Mouse (Mus musculus): Measurements from ENCODE around the gene Xlr4c.
"Not testable (repeated sequence)": the region's sequence is repeated elsewhere in the genome, so short reads cannot be mapped to it uniquely, and the experiment has no call there.

DNA sequence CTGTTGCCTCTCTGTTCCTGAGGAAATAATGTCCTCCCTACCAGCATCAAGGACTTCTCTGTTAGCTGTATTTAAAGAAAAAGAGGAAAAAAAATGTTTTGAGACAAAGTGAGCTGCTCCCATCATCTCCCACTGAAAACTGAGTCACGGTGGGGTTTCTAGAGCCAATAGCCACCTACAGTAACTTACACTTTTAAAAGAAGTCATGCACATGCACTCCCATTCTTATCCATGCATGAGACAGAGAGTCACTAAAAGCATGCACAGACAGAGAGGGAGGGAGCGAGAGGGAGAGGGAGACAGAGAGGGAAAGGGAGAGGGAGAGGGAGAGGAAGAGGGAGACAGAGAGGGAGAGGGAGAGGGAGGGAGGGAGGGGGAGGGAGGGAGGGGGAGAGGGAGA is 19.5 kb upstream of the Xlr4c start:
- TF ChIP-seq CTCF (IDR thresholded peaks at IDR 0.05; ENCODE audit: low read depth, low read length); TAL1 (conservative IDR thresholded peaks at IDR 0.05; ENCODE audit: low read depth, low read length); POLR2AphosphoS5 (IDR thresholded peaks at IDR 0.05; ENCODE audit: insufficient replicate concordance, low read depth, low read length): not testable (repeated sequence)
